Mouse (Mus musculus): Measurements from ENCODE around the gene Slc17a2. TPM values are rescaled to one million over a fixed set of nuclear protein-coding genes. Genes with fewer than 3 reads are reported as not detected.

Gene Slc17a2
- polyA plus RNA-seq, 1 experiment = 0.41 TPM

GRCm38 (mm10) chr13:23834836-23835235, 28.0 kb downstream of the Slc17a2 start:
- no peaks in the 10 kb centered on the region for H3K27me3 ChIP-seq (ENCODE audit: control insufficient read depth, insufficient read depth, low read length)
- no peaks in the 10 kb centered on the region for H3K4me1 ChIP-seq (ENCODE audit: control insufficient read depth, insufficient read depth, low read length)
- H3K4me3 ChIP-seq (ENCODE audit: control insufficient read depth, low read depth, low read length) = no peak overlapping the region
- no peak overlapping the region for H3K27ac ChIP-seq (ENCODE audit: control insufficient read depth, insufficient read depth, low read depth, low read length)
- no peaks in the 10 kb centered on the region for H3K36me3 ChIP-seq (ENCODE audit: control insufficient read depth, insufficient read depth, low read length)
- no peak for TF ChIP-seq CTCF (IDR thresholded peaks at IDR 0.05; ENCODE audit: control insufficient read depth, insufficient read depth, insufficient replicate concordance, low read depth, low read length)
- TF ChIP-seq POLR2A (IDR thresholded peaks at IDR 0.05; ENCODE audit: control insufficient read depth, low read depth, low read length) = no peak

GRCm38 (mm10) chr13:23836630-23837029, 29.8 kb downstream of the Slc17a2 start:
- no peaks in the 10 kb centered on the region for H3K36me3 ChIP-seq (ENCODE audit: control insufficient read depth, insufficient read depth, low read length)
- H3K4me3 ChIP-seq (ENCODE audit: control insufficient read depth, low read depth, low read length) = no peak overlapping the region
- H3K27ac ChIP-seq (ENCODE audit: control insufficient read depth, insufficient read depth, low read depth, low read length) = no peak overlapping the region
- H3K4me1 ChIP-seq (ENCODE audit: control insufficient read depth, insufficient read depth, low read length) = no peaks in the 10 kb centered on the region
- no peaks in the 10 kb centered on the region for H3K27me3 ChIP-seq (ENCODE audit: control insufficient read depth, insufficient read depth, low read length)
- TF ChIP-seq POLR2A (IDR thresholded peaks at IDR 0.05; ENCODE audit: control insufficient read depth, low read depth, low read length) (no peak), CTCF (IDR thresholded peaks at IDR 0.05; ENCODE audit: control insufficient read depth, insufficient read depth, insufficient replicate concordance, low read depth, low read length) (no peak)

- Histone ChIP-seq H3K4me1 (ENCODE audit: control insufficient read depth, insufficient read depth, low read length) (no peaks in the 10 kb centered on the region), H3K27me3 (ENCODE audit: control insufficient read depth, insufficient read depth, low read length) (no peaks in the 10 kb centered on the region), H3K4me3 (ENCODE audit: control insufficient read depth, low read depth, low read length) (no peak within 1 kb of the TSS), H3K36me3 (ENCODE audit: control insufficient read depth, insufficient read depth, low read length) (no peaks in the 10 kb centered on the region), H3K27ac (ENCODE audit: control insufficient read depth, insufficient read depth, low read depth, low read length) (no peak within 1 kb of the TSS)
- TF ChIP-seq CTCF (IDR thresholded peaks at IDR 0.05; ENCODE audit: control insufficient read depth, insufficient read depth, insufficient replicate concordance, low read depth, low read length) = no peak
Observed at GRCm38 (mm10) chr13:23839308-23839707, 32.5 kb downstream of the Slc17a2 start, which contains the start of gene Slc17a3. TSS of gene Slc17a3 (plus strand) at chr13:23839434.

DNA sequence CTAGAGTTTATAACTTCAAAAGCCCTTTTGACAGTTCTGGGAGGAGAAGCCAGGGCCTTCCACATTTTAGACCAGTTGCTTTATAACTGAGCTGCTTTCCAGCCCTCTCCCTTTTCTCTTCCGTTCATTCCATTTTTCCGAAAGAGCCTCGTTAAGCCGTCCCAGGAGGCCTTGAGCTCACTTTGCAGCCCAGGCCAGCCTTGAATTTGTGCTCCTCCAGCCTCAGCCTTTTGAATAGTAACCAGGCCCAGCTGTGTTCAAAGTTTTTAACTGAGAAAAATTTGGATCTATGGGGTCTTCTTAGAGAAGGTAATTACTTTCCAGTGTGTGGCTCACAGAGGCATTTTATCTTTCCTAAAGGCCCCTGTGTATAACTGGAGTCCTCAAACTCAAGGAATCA, 39.1 kb downstream of the Slc17a2 start:
- no peaks in the 10 kb centered on the region for H3K4me1 ChIP-seq (ENCODE audit: control insufficient read depth, insufficient read depth, low read length)
- no peak for TF ChIP-seq CTCF (IDR thresholded peaks at IDR 0.05; ENCODE audit: control insufficient read depth, insufficient read depth, insufficient replicate concordance, low read depth, low read length)
- TF ChIP-seq POLR2A (IDR thresholded peaks at IDR 0.05; ENCODE audit: control insufficient read depth, low read depth, low read length) = no peak
- H3K36me3 ChIP-seq (ENCODE audit: control insufficient read depth, insufficient read depth, low read length) = no peaks in the 10 kb centered on the region
- H3K27ac ChIP-seq (ENCODE audit: control insufficient read depth, insufficient read depth, low read depth, low read length) = no peak overlapping the region
- no peak overlapping the region for H3K4me3 ChIP-seq (ENCODE audit: control insufficient read depth, low read depth, low read length)
- H3K27me3 ChIP-seq (ENCODE audit: control insufficient read depth, insufficient read depth, low read length) = no peaks in the 10 kb centered on the region

GRCm38 (mm10) chr13:23849299-23849698, 42.5 kb downstream of the Slc17a2 start:
- Histone ChIP-seq H3K27me3 (ENCODE audit: control insufficient read depth, insufficient read depth, low read length) (no peaks in the 10 kb centered on the region), H3K36me3 (ENCODE audit: control insufficient read depth, insufficient read depth, low read length) (no peaks in the 10 kb centered on the region), H3K27ac (ENCODE audit: control insufficient read depth, insufficient read depth, low read depth, low read length) (no peak overlapping the region), H3K4me1 (ENCODE audit: control insufficient read depth, insufficient read depth, low read length) (no peaks in the 10 kb centered on the region), H3K4me3 (ENCODE audit: control insufficient read depth, low read depth, low read length) (no peak overlapping the region)
- TF ChIP-seq CTCF (IDR thresholded peaks at IDR 0.05; ENCODE audit: control insufficient read depth, insufficient read depth, insufficient replicate concordance, low read depth, low read length) (no peak), POLR2A (IDR thresholded peaks at IDR 0.05; ENCODE audit: control insufficient read depth, low read depth, low read length) (no peak)

GRCm38 (mm10) chr13:23856401-23856800, 49.6 kb downstream of the Slc17a2 start:
- no peaks in the 10 kb centered on the region for H3K4me1 ChIP-seq (ENCODE audit: control insufficient read depth, insufficient read depth, low read length)
- H3K27me3 ChIP-seq (ENCODE audit: control insufficient read depth, insufficient read depth, low read length) = no peaks in the 10 kb centered on the region
- TF ChIP-seq CTCF (IDR thresholded peaks at IDR 0.05; ENCODE audit: control insufficient read depth, insufficient read depth, insufficient replicate concordance, low read depth, low read length) (no peak), POLR2A (IDR thresholded peaks at IDR 0.05; ENCODE audit: control insufficient read depth, low read depth, low read length) (no peak)
- no peak overlapping the region for H3K4me3 ChIP-seq (ENCODE audit: control insufficient read depth, low read depth, low read length)
- no peaks in the 10 kb centered on the region for H3K36me3 ChIP-seq (ENCODE audit: control insufficient read depth, insufficient read depth, low read length)
- H3K27ac ChIP-seq (ENCODE audit: control insufficient read depth, insufficient read depth, low read depth, low read length) = no peak overlapping the region

GRCm38 (mm10) chr13:23861815-23862214, 55.0 kb downstream of the Slc17a2 start:
- Histone ChIP-seq H3K27me3 (ENCODE audit: control insufficient read depth, insufficient read depth, low read length) (no peaks in the 10 kb centered on the region), H3K4me3 (ENCODE audit: control insufficient read depth, low read depth, low read length) (no peak overlapping the region), H3K36me3 (ENCODE audit: control insufficient read depth, insufficient read depth, low read length) (no peaks in the 10 kb centered on the region), H3K4me1 (ENCODE audit: control insufficient read depth, insufficient read depth, low read length) (peaks cover 5% of the 10 kb centered on the region), H3K27ac (ENCODE audit: control insufficient read depth, insufficient read depth, low read depth, low read length) (no peak overlapping the region)
- no peak for TF ChIP-seq CTCF (IDR thresholded peaks at IDR 0.05; ENCODE audit: control insufficient read depth, insufficient read depth, insufficient replicate concordance, low read depth, low read length)
- no peak for TF ChIP-seq POLR2A (IDR thresholded peaks at IDR 0.05; ENCODE audit: control insufficient read depth, low read depth, low read length)

DNA sequence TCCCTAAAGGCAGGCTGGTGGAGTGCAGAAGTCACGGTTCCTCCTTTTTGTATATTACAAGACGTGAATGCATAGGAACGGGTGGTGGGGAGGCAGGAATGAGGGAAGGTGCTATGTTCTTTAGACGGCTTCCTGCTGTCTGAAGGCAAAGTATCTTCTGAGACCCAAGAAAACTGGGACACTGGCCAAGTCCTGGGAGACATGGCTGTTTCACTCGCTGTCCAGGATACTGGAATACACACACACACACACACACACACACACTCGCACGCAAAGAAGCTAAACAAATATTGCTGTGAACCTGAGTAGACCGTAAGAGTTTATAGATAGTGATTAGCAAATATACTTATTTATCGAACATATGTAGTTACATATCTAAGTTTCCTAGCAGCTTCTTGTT, 57.9 kb downstream of the Slc17a2 start:
- TF ChIP-seq CTCF (IDR thresholded peaks at IDR 0.05; ENCODE audit: control insufficient read depth, insufficient read depth, insufficient replicate concordance, low read depth, low read length) (no peak), POLR2A (IDR thresholded peaks at IDR 0.05; ENCODE audit: control insufficient read depth, low read depth, low read length) (no peak)
- no peaks in the 10 kb centered on the region for H3K27me3 ChIP-seq (ENCODE audit: control insufficient read depth, insufficient read depth, low read length)
- H3K36me3 ChIP-seq (ENCODE audit: control insufficient read depth, insufficient read depth, low read length) = no peaks in the 10 kb centered on the region
- no peak overlapping the region for H3K27ac ChIP-seq (ENCODE audit: control insufficient read depth, insufficient read depth, low read depth, low read length)
- H3K4me1 ChIP-seq (ENCODE audit: control insufficient read depth, insufficient read depth, low read length) = peaks cover 5% of the 10 kb centered on the region
- H3K4me3 ChIP-seq (ENCODE audit: control insufficient read depth, low read depth, low read length) = no peak overlapping the region

All from testis, adult 2 months (tissue).